Mouse (Mus musculus) kidney, postnatal 0 days (tissue): Measurements from ENCODE around the gene Fah. TPM values are rescaled to one million over a fixed set of nuclear protein-coding genes. Genes with fewer than 3 reads are reported as not detected.

ENCODE experiments used
- ATAC-seq: fragments of 200-750 bp; cut with Nextera tagmentation; replicated peaks from 2 replicates; pipeline ENCODE4 v1.8.0; 2017; ENCODE audit warnings: low read depth, moderate number of reproducible peaks, moderate TSS enrichment, moderate library complexity; ENCODE audit not compliant: low FRiP score
- DNase-seq: peaks from one replicate; pipeline ENCODE4 v3.0.0-alpha.2; 2016; ENCODE audit warnings: low spot score
- H3K27ac ChIP-seq: fragments of 300-500 bp; sonication (generic); 2 replicates; pipeline ENCODE4 v1.5.1; 2014; ENCODE audit warnings: mild to moderate bottlenecking
- H3K27me3 ChIP-seq: fragments of 300-500 bp; sonication (generic); 2 replicates; pipeline ENCODE4 v1.6.1; 2014; ENCODE audit warnings: low read length, mixed read lengths; ENCODE audit not compliant: insufficient read depth
- H3K36me3 ChIP-seq: fragments of 300-500 bp; sonication (generic); 2 replicates; pipeline ENCODE4 v1.6.1; 2014; ENCODE audit warnings: low read length, mixed read lengths; ENCODE audit not compliant: insufficient read depth
- H3K4me1 ChIP-seq: fragments of 300-500 bp; sonication (generic); replicated peaks from 2 replicates; pipeline ENCODE4 v1.6.1; 2014; ENCODE audit warnings: antibody characterized with exemption, low read length, mixed read lengths; ENCODE audit not compliant: insufficient read depth
- H3K4me2 ChIP-seq: fragments of 300-500 bp; sonication (generic); 2 replicates; pipeline ENCODE4 v1.6.1; 2014; ENCODE audit warnings: mild to moderate bottlenecking, low read length, moderate library complexity, mixed read lengths
- H3K4me3 ChIP-seq: fragments of 300-500 bp; sonication (generic); replicated peaks from 2 replicates; pipeline ENCODE4 v1.5.1; 2014; ENCODE audit warnings: low read depth, low read length
- H3K9ac ChIP-seq: fragments of 300-500 bp; sonication (generic); 2 replicates; pipeline ENCODE4 v1.6.1; 2014; ENCODE audit warnings: low read depth, low read length
- H3K9me3 ChIP-seq: fragments of 300-500 bp; sonication (generic); replicated peaks from 2 replicates; pipeline ENCODE4 v1.6.1; 2016; ENCODE audit warnings: low read length, inconsistent platforms, mixed read lengths
- CTCF ChIP-seq: IDR thresholded peaks from 2 replicates; pipeline ENCODE4 v1.5.1; 2016; ENCODE audit warnings: antibody characterized with exemption, low read depth, mild to moderate bottlenecking, moderate library complexity
- WGBS: fragments of 180-500 bp; shearing (Covaris S2); extraction: QIAGEN DNeasy Blood & Tissue Kit; methylation state at CpG from one replicate; pipeline ENCODE4 v1.1.7; 2014; 5-methylcytosine and 5-hydroxymethylcytosine counted together
- polyA plus RNA-seq: library from polyadenylated mRNA; unstranded; fragments of >200 nt; fragmentation: Nextera tagmentation; extraction: Ambion mirVana; gene quantifications from 2 replicates; pipeline ENCODE4 v1.2.1, GENCODE M21; 2015

Gene Fah
- polyA plus RNA-seq, 1 experiment from 2014 or later, result 61.0 TPM

DNA sequence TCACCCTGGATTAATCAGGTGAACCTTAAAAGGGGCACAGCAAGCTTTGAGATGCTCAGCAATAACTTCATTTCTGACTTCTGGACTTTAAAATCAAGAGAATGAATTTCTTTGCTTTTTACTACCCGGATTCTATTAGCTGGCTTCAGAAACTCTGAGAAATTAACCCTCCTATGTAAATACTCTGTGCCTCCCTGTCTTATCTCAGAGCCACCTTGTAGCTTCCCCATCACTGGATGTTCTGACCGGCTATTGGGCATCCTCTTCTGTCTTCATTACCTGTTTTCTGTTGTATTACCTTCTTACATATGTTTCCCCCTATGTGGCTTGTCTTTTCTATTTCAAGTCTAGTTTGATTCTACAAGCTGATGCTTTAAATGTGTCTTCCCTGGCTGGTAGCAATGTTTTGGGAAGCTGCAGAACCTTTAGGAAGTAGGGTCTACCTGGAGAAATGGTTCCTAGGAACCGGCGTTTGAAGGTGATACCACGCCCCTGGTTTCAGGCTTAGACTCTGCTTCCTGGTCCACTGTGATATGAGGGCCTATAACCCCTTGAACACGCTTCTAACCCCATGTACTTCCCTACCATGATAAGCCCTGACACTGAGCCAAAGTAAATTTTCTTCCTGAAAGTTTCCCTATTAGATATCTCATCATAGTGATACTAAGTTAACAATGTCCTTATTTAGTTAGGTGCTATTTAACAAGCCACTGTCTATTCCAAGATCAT, 36.9 kb upstream of the Fah start:
- Histone ChIP-seq H3K4me3 (no peak overlapping the region), H3K27ac (no peak overlapping the region), H3K27me3 (no peaks in the 10 kb centered on the region), H3K9ac (no peak overlapping the region), H3K4me1 (no peaks in the 10 kb centered on the region), H3K4me2 (no peak overlapping the region), H3K9me3 (no peaks in the 10 kb centered on the region), H3K36me3 (0 out of 2 replicates have a peak, but pooled peaks cover 3% of the 10 kb centered on the region)
- no peak for TF ChIP-seq CTCF
- DNase-seq, result no peak
- WGBS, result 91% methylated on average over 6 of the region's 6 CpGs
- no peak for ATAC-seq

DNA sequence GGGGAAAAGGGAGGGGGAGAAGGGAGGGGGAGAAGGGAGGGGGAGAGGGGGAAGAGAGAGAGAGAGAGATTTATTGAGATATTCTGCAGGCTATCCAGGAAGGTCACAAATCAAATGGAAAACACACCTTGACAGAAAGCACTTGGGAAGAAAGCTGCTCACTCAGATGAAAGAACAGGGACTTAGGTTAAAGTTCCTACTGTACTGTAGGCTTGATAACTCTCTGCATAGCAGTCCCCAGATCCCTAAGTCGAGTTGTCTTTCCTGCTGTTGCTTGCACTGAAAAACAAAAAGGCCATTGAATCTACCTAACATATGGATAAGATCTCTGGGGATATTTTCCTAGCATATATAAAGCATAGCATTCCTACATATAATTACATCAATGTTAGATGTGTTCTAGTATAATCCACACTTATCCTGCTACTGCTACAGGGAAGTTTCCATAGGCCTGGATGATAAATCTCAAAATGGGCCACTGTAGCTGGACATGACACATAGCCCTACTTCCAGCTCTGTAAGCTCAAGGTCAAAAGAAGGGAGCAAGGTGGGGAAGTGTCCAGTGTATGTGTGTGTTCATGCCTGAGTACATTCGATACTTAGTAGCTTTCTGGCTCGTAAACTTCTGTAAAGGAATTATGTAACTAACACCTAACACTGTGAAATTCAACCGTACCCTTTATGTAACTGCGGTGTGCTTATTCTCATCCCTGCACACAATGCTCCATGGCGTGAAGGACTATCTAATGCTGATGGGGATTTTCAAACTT, 35.8 kb upstream of the Fah start:
- peak overlapping the region; percentile 57; the same call in 1 of the 2 replicates for H3K27ac ChIP-seq
- no peak for TF ChIP-seq CTCF
- no peak overlapping the region for H3K9ac ChIP-seq
- H3K27me3 ChIP-seq, result no peaks in the 10 kb centered on the region
- H3K36me3 ChIP-seq, result 0 out of 2 replicates have a peak, but pooled peaks cover 3% of the 10 kb centered on the region
- no peak overlapping the region for H3K4me3 ChIP-seq
- ATAC-seq, result peak; percentile 52; the same call in 1 of the 2 replicates
- no peak overlapping the region for H3K4me2 ChIP-seq
- no peaks in the 10 kb centered on the region for H3K9me3 ChIP-seq
- H3K4me1 ChIP-seq, result no peaks in the 10 kb centered on the region
- DNase-seq, result peak; percentile 53
- WGBS, result 42% methylated on average over 6 of the region's 6 CpGs

DNA sequence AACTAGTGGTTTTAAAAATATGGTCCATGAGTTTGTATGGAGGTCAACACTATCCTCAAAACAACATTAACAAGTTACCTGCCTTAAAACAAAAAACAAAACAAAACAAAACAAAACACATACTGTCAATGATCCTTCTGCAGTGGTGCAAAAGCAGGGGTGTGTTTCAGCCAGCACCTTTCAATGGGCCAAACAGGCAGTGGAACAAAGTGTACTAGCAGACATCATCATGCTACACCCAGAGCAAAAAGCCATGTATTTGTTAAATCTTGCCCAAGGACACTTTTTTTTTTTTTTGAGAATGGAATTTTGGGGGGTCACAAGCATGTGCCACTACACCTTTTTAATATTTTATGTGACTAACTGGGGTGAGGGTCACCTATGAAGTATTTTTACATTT, 30.4 kb upstream of the Fah start:
- no peak for TF ChIP-seq CTCF
- Histone ChIP-seq H3K9me3 (no peaks in the 10 kb centered on the region), H3K4me2 (no peak overlapping the region), H3K27ac (no peak overlapping the region), H3K27me3 (no peaks in the 10 kb centered on the region), H3K9ac (no peak overlapping the region), H3K4me3 (no peak overlapping the region), H3K36me3 (0 out of 2 replicates have a peak, but pooled peaks cover 11% of the 10 kb centered on the region), H3K4me1 (no peaks in the 10 kb centered on the region)
- no peak for DNase-seq
- no peak for ATAC-seq

DNA sequence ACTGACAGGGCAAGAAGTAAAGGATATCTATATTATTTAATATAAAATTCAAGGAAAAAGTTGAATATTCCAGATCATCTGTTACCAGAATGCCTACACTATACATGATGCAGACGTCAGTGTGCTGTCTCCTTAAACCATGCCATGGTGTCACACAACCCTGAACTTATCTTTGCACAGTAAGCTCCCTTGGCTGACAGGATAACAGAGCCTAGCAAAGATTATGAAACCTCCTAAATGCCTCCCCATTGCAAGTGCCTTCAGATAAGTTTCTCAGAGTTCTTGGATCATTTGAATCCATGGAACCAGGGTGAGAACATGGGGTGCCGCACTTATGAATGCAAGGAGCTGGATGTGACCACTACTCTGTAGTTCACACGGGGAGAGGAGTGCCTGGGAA, 25.4 kb upstream of the Fah start:
- Histone ChIP-seq H3K27me3 (no peaks in the 10 kb centered on the region), H3K36me3 (0 out of 2 replicates have a peak, but pooled peaks cover 11% of the 10 kb centered on the region), H3K9me3 (no peaks in the 10 kb centered on the region), H3K4me3 (no peak overlapping the region), H3K27ac (no peak overlapping the region), H3K9ac (no peak overlapping the region), H3K4me2 (no peak overlapping the region), H3K4me1 (no peaks in the 10 kb centered on the region)
- WGBS, result 91% methylated on average over 3 of the region's 3 CpGs
- DNase-seq, result no peak
- ATAC-seq, result no peak
- no peak for TF ChIP-seq CTCF

DNA sequence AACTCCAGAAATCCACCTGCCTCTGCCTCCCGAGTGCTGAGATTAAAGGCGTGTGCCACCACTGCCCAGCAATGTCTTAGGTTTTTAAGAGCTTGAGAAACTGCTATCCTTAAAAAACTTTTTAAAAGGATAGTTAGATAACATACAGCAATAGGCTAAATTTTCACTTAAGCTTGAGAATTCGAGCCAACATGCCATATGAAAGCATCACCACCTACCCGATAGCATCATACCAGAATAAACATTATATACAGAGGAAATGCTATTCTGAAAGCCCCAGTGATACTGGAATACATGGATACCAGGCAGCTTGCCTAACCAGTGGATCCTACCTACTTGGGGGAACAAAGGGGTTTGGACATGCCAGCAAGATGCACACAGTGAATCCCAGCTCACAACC, 17.2 kb upstream of the Fah start:
- Histone ChIP-seq H3K4me3 (no peak overlapping the region), H3K27ac (no peak overlapping the region), H3K9ac (no peak overlapping the region), H3K9me3 (no peaks in the 10 kb centered on the region), H3K4me2 (no peak overlapping the region), H3K27me3 (no peaks in the 10 kb centered on the region), H3K4me1 (no peaks in the 10 kb centered on the region), H3K36me3 (peaks cover 4% of the 10 kb centered on the region)
- DNase-seq (no peak), ATAC-seq (no peak)
- TF ChIP-seq CTCF, result no peak
- 96% methylated on average over 4 of the region's 4 CpGs for WGBS

DNA sequence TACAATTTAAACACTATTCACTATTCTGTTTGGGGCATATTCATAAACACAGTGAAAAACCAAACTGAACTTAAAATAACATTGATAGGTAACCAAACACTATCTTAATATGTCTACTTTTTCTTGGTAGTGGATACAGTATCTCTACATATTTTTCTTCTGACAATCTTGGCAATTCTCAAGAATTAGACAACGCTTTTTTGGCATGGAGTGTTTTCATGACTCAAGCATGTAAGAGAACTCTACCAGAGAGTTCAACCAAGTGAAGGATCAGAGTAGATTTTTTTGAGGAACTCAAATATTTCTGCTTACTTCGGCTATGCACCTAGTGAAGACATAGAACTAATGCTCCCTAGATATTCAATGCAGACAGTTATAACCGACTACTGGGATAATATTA, 14.4 kb upstream of the Fah start:
- no peaks in the 10 kb centered on the region for H3K9me3 ChIP-seq
- no peak overlapping the region for H3K27ac ChIP-seq
- peaks cover 18% of the 10 kb centered on the region for H3K36me3 ChIP-seq
- no peaks in the 10 kb centered on the region for H3K4me1 ChIP-seq
- TF ChIP-seq CTCF, result no peak
- no peaks in the 10 kb centered on the region for H3K27me3 ChIP-seq
- no peak overlapping the region for H3K4me2 ChIP-seq
- no peak overlapping the region for H3K9ac ChIP-seq
- no peak for DNase-seq
- no peak overlapping the region for H3K4me3 ChIP-seq
- ATAC-seq, result no peak
- WGBS, result 96% methylated on average over 3 of the region's 3 CpGs
